Mouse (Mus musculus) erythroblast, embryonic 14.5 days (primary cell): ENCODE data around the gene Mapkbp1.

Experiments
- GATA1 ChIP-seq: IDR thresholded peaks from 2 replicates; pipeline ENCODE4 v1.6.1; 2012; ENCODE audit warnings: low read length, inconsistent platforms, mixed read lengths
- TAL1 ChIP-seq: IDR thresholded peaks from 3 replicates; pipeline ENCODE4 v1.6.1; 2012; ENCODE audit warnings: low read length, inconsistent platforms, mixed read lengths

- TF ChIP-seq TAL1: no peak
- TF ChIP-seq GATA1: no peak
Measured at GRCm38 (mm10) chr2:120054771-120055552, 82.5 kb downstream of the Mapkbp1 start.
